Comparison of ENCODE assay signal across 15 mouse cellular contexts in the genomic region with DNA sequence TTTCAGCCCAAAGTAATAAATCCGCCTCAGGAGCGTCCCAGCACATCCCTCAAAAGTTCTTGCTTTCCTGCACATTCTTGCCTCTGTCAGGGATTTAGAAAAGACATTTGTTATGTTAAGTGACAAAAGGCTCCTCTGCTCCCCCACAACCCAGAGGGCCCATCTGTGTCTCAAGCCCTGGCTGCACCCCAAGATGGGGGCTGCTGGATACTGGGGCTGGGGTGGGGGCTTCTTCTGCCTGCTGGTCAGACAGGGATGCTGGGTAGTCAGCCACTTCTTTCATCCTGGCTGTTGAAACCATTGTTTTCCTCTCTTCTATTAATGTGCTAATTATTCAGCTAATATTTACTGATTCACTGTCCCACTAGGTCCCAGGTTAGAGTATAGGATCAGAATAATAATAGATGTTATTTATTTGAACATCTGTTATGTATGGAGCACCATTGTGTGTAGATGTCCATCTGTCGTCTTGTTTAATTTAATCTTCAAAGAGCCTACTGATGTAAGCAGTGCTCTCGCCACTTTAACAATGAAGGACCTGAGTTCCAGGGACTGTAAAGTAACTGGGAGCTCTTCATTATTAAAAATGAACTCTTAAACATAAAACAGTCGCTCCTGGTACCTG. TPM values are rescaled to one million over a fixed set of nuclear protein-coding genes. Genes with fewer than 3 reads are reported as not detected.
DNase-seq lines count a peak whose midpoint lies in the region; ATAC-seq lines count a peak whose summit lies in the region.
"Had no signal": no experiment of that assay in that cellular context is flagged by ENCODE, and none has a peak within 500 bp of the region (broad histone marks: within the 10 kb centered on the region; RNA-seq: fewer than 3 reads in every experiment).

No protein-coding gene starts in this region.

- H3K4me1 ChIP-seq in forebrain, embryonic 12.5 days, result peaks cover 59% of the 10 kb centered on the region
- peaks cover 63% of the 10 kb centered on the region for H3K4me1 ChIP-seq in hindbrain, embryonic 15.5 days (replicated peaks)
- peaks cover 57% of the 10 kb centered on the region for H3K4me1 ChIP-seq in neural tube, embryonic 12.5 days
- H3K4me1 ChIP-seq in heart, embryonic 11.5 days (ENCODE audit: control insufficient read depth, insufficient read depth, low read length), result no peaks in the 10 kb centered on the region

- no peak for ATAC-seq in cerebellum, adult (ENCODE audit: insufficient number of reproducible peaks, low FRiP score, low TSS enrichment)
- peak; percentile 49 for ATAC-seq in forebrain, embryonic 12.5 days (ENCODE audit: low FRiP score)
- ATAC-seq in hindbrain, embryonic 15.5 days (ENCODE audit: low FRiP score, low read depth), result 0 out of 2 replicates have a peak, but pooled peaks have one; percentile 23
- peak; percentile 67 for ATAC-seq in neural tube, embryonic 12.5 days (ENCODE audit: low FRiP score, low read depth)
- no peak for ATAC-seq in heart, embryonic 11.5 days (replicated peaks; ENCODE audit: insufficient number of reproducible peaks, low FRiP score, low TSS enrichment)

- WGBS in forebrain, embryonic 12.5 days, result 34% methylated on average over 5 of the region's 5 CpGs
- 26% methylated on average over 5 of the region's 5 CpGs for WGBS in hindbrain, embryonic 15.5 days
- WGBS in neural tube, embryonic 12.5 days, result 23% methylated on average over 5 of the region's 5 CpGs
- WGBS in heart, embryonic 11.5 days (ENCODE audit: insufficient replicate concordance), result 47% methylated on average over 5 of the region's 5 CpGs

- no peak overlapping the region for H3K4me3 ChIP-seq in forebrain, embryonic 12.5 days (replicated peaks)
- H3K4me3 ChIP-seq in hindbrain, embryonic 15.5 days, result no peak overlapping the region
- no peak overlapping the region for H3K4me3 ChIP-seq in neural tube, embryonic 12.5 days
- H3K4me3 ChIP-seq in heart, embryonic 11.5 days (ENCODE audit: low read depth, low read length), result no peak overlapping the region
- H3K4me3 ChIP-seq: embryonic facial prominence, embryonic 13.5 days had no signal

- no peaks in the 10 kb centered on the region for H3K27me3 ChIP-seq in forebrain, embryonic 12.5 days
- no peaks in the 10 kb centered on the region for H3K27me3 ChIP-seq in hindbrain, embryonic 15.5 days
- H3K27me3 ChIP-seq in neural tube, embryonic 12.5 days (replicated peaks), result no peaks in the 10 kb centered on the region
- no peaks in the 10 kb centered on the region for H3K27me3 ChIP-seq in heart, embryonic 11.5 days (ENCODE audit: control insufficient read depth, insufficient read depth, low read length)

- DNase-seq in cerebellum, postnatal 14 days, result peak; percentile 32 to 46
- no peak for DNase-seq in frontal cortex, postnatal 14 days (ENCODE audit: low spot score in 2 of 2)
- DNase-seq in gastrocnemius, postnatal 10 days, result no peak
- DNase-seq: heart, adult 18-20 months; kidney, adult 18-20 months; lung, postnatal 36 days; retina, postnatal 1 day; spleen, adult 18-20 months had no signal

- peaks cover 52% of the 10 kb centered on the region for H3K36me3 ChIP-seq in forebrain, embryonic 12.5 days (replicated peaks)
- H3K36me3 ChIP-seq in hindbrain, embryonic 15.5 days, result 0 out of 2 replicates have a peak, but pooled peaks cover 13% of the 10 kb centered on the region
- peaks cover 36% of the 10 kb centered on the region; the same call in 1 of the 2 replicates for H3K36me3 ChIP-seq in neural tube, embryonic 12.5 days
- no peaks in the 10 kb centered on the region for H3K36me3 ChIP-seq in heart, embryonic 11.5 days (ENCODE audit: control insufficient read depth, insufficient read depth, low read length)
- H3K36me3 ChIP-seq: embryonic facial prominence, embryonic 13.5 days had no signal

- no peak overlapping the region for H3K4me2 ChIP-seq in forebrain, embryonic 12.5 days
- H3K4me2 ChIP-seq in hindbrain, embryonic 15.5 days, result no peak overlapping the region
- peak overlapping the region; percentile 22; the same call in 1 of the 2 replicates for H3K4me2 ChIP-seq in neural tube, embryonic 12.5 days (replicated peaks)
- H3K4me2 ChIP-seq in heart, embryonic 11.5 days, result no peak overlapping the region
- H3K4me2 ChIP-seq: embryonic facial prominence, embryonic 13.5 days had no signal

- H3K9me3 ChIP-seq in forebrain, embryonic 12.5 days, result no peaks in the 10 kb centered on the region
- H3K9me3 ChIP-seq in hindbrain, embryonic 15.5 days, result no peaks in the 10 kb centered on the region
- no peaks in the 10 kb centered on the region for H3K9me3 ChIP-seq in neural tube, embryonic 12.5 days
- H3K9me3 ChIP-seq in heart, embryonic 11.5 days (replicated peaks; ENCODE audit: control insufficient read depth, low read length), result no peaks in the 10 kb centered on the region
- H3K9me3 ChIP-seq: embryonic facial prominence, embryonic 13.5 days had no signal

- H3K9ac ChIP-seq in forebrain, embryonic 12.5 days, result no peak overlapping the region
- H3K9ac ChIP-seq in hindbrain, embryonic 15.5 days, result no peak overlapping the region
- no peak overlapping the region for H3K9ac ChIP-seq in neural tube, embryonic 12.5 days
- no peak overlapping the region for H3K9ac ChIP-seq in heart, embryonic 11.5 days (ENCODE audit: low read depth, low read length)
- H3K9ac ChIP-seq: embryonic facial prominence, embryonic 13.5 days; liver, embryonic 14.5 days had no signal

- peak overlapping the region; percentile 79 for H3K27ac ChIP-seq in forebrain, embryonic 12.5 days
- peak overlapping the region; percentile 75 for H3K27ac ChIP-seq in hindbrain, embryonic 15.5 days (replicated peaks)
- H3K27ac ChIP-seq in neural tube, embryonic 12.5 days, result peak overlapping the region; percentile 67; the same call in 1 of the 2 replicates
- no peak overlapping the region for H3K27ac ChIP-seq in heart, embryonic 11.5 days (ENCODE audit: low read depth, low read length)
- H3K27ac ChIP-seq: embryonic facial prominence, embryonic 13.5 days; liver, embryonic 14.5 days had no signal

RNA-seq across cellular contexts. Expression of a gene that starts 14.0 kb away (rescaled TPM):
- polyA plus RNA-seq in forebrain, embryonic 12.5 days (2016; fragmentation: Nextera tagmentation; extraction: Ambion mirVana), result 58.3 and 65.1 TPM in 2 replicates
- polyA plus RNA-seq in hindbrain, embryonic 15.5 days (2015; fragmentation: Nextera tagmentation; extraction: Ambion mirVana), result 93.2 and 95.6 TPM in 2 replicates
- 66.0 and 67.3 TPM in 2 replicates for polyA plus RNA-seq in neural tube, embryonic 12.5 days (2016; fragmentation: Nextera tagmentation; extraction: Ambion mirVana)
- polyA plus RNA-seq in heart, embryonic 11.5 days (2014; fragmentation: Nextera tagmentation; extraction: Ambion mirVana), result 1.8 and 1.9 TPM in 2 replicates
- 10 to 100 TPM in 1 of 2 experiments, 1 to 10 TPM in 1; 9.6 to 10.2 TPM for total RNA-seq in gastrocnemius, postnatal 10 days (2021)

Comparison
In these comparisons a context has a peak if more than half of its experiments do, and no peak if none do; other contexts are left out.
1. DNase-seq: peak in cerebellum, postnatal 14 days (2 of 2); none in frontal cortex, postnatal 14 days (0 of 2) and gastrocnemius, postnatal 10 days (single experiment).
2. ATAC-seq: peak in forebrain, embryonic 12.5 days (single experiment), hindbrain, embryonic 15.5 days (single experiment) and neural tube, embryonic 12.5 days (single experiment); none in cerebellum, adult (single experiment) and heart, embryonic 11.5 days (single experiment).
3. RNA of a gene that starts 14.0 kb away (polyA plus RNA-seq): 93.2 to 95.6 TPM in hindbrain, embryonic 15.5 days, 66.0 to 67.3 TPM in neural tube, embryonic 12.5 days and 58.3 to 65.1 TPM in forebrain, embryonic 12.5 days; 1.8 to 1.9 TPM in heart, embryonic 11.5 days; every median in the first group is over 10 times any median in the second.